Mouse (Mus musculus): ENCODE measurements around the gene Rere. TPM values are rescaled to one million over a fixed set of nuclear protein-coding genes. Genes with fewer than 3 reads are reported as not detected.
A peak's percentile ranks its signal among the peaks of the same experiment; 100 is the strongest.

The Rere gene
- polyA plus RNA-seq, 1 experiment from 2014 or later = 44.4 TPM

- peak overlapping the region; percentile 75 for H3K4me3 ChIP-seq (replicated peaks; ENCODE audit: low read length)
- 27% methylated on average over 5 of the region's 5 CpGs for WGBS
- H3K27ac ChIP-seq = no peak overlapping the region
- ATAC-seq (ENCODE audit: low FRiP score) = no peak
- peak overlapping the region; percentile 84 for H3K9ac ChIP-seq
- peak overlapping the region; percentile 84 for H3K4me2 ChIP-seq (replicated peaks)
- no peak for DNase-seq (ENCODE audit: low spot score)
- H3K4me1 ChIP-seq (replicated peaks; ENCODE audit: control insufficient read depth, insufficient read depth, low read length) = peaks cover 19% of the 10 kb centered on the region
- H3K36me3 ChIP-seq (replicated peaks; ENCODE audit: control insufficient read depth, insufficient read depth) = peaks cover 38% of the 10 kb centered on the region
- H3K27me3 ChIP-seq (ENCODE audit: control insufficient read depth, insufficient read depth, low read length) = no peaks in the 10 kb centered on the region
- H3K9me3 ChIP-seq (ENCODE audit: control insufficient read depth, low read length) = no peaks in the 10 kb centered on the region
These were observed 42.4 kb upstream of the Rere start for GRCm38 (mm10) chr4:150239087-150239480.

- ATAC-seq (ENCODE audit: low FRiP score) = no peak
- Histone ChIP-seq H3K9me3 (ENCODE audit: control insufficient read depth, low read length) (no peaks in the 10 kb centered on the region), H3K4me3 (replicated peaks; ENCODE audit: low read length) (peak overlapping the region; percentile 75; the same call in 1 of the 2 replicates), H3K4me2 (replicated peaks) (peak overlapping the region; percentile 84), H3K27me3 (ENCODE audit: control insufficient read depth, insufficient read depth, low read length) (no peaks in the 10 kb centered on the region), H3K9ac (peak overlapping the region; percentile 84; the same call in 1 of the 2 replicates), H3K4me1 (replicated peaks; ENCODE audit: control insufficient read depth, insufficient read depth, low read length) (peaks cover 19% of the 10 kb centered on the region), H3K27ac (no peak overlapping the region), H3K36me3 (replicated peaks; ENCODE audit: control insufficient read depth, insufficient read depth) (peaks cover 42% of the 10 kb centered on the region)
- no peak for DNase-seq (ENCODE audit: low spot score)
- WGBS = 40% methylated on average over 6 of the region's 6 CpGs
These were observed 41.9 kb upstream of the Rere start for GRCm38 (mm10) chr4:150239503-150239902.

GRCm38 (mm10) chr4:150239951-150240368, 41.5 kb upstream of the Rere start:
- WGBS = 8% methylated on average over 6 of the region's 6 CpGs
- Histone ChIP-seq H3K9ac (no peak overlapping the region), H3K4me3 (replicated peaks; ENCODE audit: low read length) (peak overlapping the region; percentile 75; the same call in 1 of the 2 replicates), H3K9me3 (ENCODE audit: control insufficient read depth, low read length) (no peaks in the 10 kb centered on the region), H3K27ac (no peak overlapping the region), H3K4me2 (replicated peaks) (peak overlapping the region; percentile 84), H3K36me3 (replicated peaks; ENCODE audit: control insufficient read depth, insufficient read depth) (peaks cover 47% of the 10 kb centered on the region), H3K27me3 (ENCODE audit: control insufficient read depth, insufficient read depth, low read length) (no peaks in the 10 kb centered on the region), H3K4me1 (replicated peaks; ENCODE audit: control insufficient read depth, insufficient read depth, low read length) (peaks cover 19% of the 10 kb centered on the region)
- peak; percentile 96 for DNase-seq (ENCODE audit: low spot score)
- no peak for ATAC-seq (ENCODE audit: low FRiP score)

GRCm38 (mm10) chr4:150240381-150240886, 41.0 kb upstream of the Rere start:
- Histone ChIP-seq H3K36me3 (replicated peaks; ENCODE audit: control insufficient read depth, insufficient read depth) (peaks cover 52% of the 10 kb centered on the region), H3K4me3 (replicated peaks; ENCODE audit: low read length) (no peak overlapping the region), H3K9me3 (ENCODE audit: control insufficient read depth, low read length) (no peaks in the 10 kb centered on the region), H3K27me3 (ENCODE audit: control insufficient read depth, insufficient read depth, low read length) (no peaks in the 10 kb centered on the region), H3K9ac (no peak overlapping the region), H3K4me1 (replicated peaks; ENCODE audit: control insufficient read depth, insufficient read depth, low read length) (peaks cover 19% of the 10 kb centered on the region), H3K27ac (no peak overlapping the region), H3K4me2 (replicated peaks) (no peak overlapping the region)
- no peak for DNase-seq (ENCODE audit: low spot score)
- ATAC-seq (ENCODE audit: low FRiP score) = no peak
- WGBS = 88% methylated on average over 1 of the region's 1 CpGs

GRCm38 (mm10) chr4:150241708-150242107, 39.7 kb upstream of the Rere start:
- H3K4me2 ChIP-seq (replicated peaks) = no peak overlapping the region
- no peak for DNase-seq (ENCODE audit: low spot score)
- no peaks in the 10 kb centered on the region for H3K27me3 ChIP-seq (ENCODE audit: control insufficient read depth, insufficient read depth, low read length)
- no peak overlapping the region for H3K9ac ChIP-seq
- peaks cover 64% of the 10 kb centered on the region for H3K36me3 ChIP-seq (replicated peaks; ENCODE audit: control insufficient read depth, insufficient read depth)
- H3K9me3 ChIP-seq (ENCODE audit: control insufficient read depth, low read length) = no peaks in the 10 kb centered on the region
- no peak for ATAC-seq (ENCODE audit: low FRiP score)
- no peak overlapping the region for H3K4me3 ChIP-seq (replicated peaks; ENCODE audit: low read length)
- H3K4me1 ChIP-seq (replicated peaks; ENCODE audit: control insufficient read depth, insufficient read depth, low read length) = peaks cover 15% of the 10 kb centered on the region
- WGBS = 59% methylated on average over 4 of the region's 4 CpGs
- peak overlapping the region; percentile 17; the same call in 1 of the 2 replicates for H3K27ac ChIP-seq

GRCm38 (mm10) chr4:150242745-150243144, 38.7 kb upstream of the Rere start:
- Histone ChIP-seq H3K36me3 (replicated peaks; ENCODE audit: control insufficient read depth, insufficient read depth) (peaks cover 75% of the 10 kb centered on the region), H3K4me2 (replicated peaks) (no peak overlapping the region), H3K9ac (no peak overlapping the region), H3K27me3 (ENCODE audit: control insufficient read depth, insufficient read depth, low read length) (no peaks in the 10 kb centered on the region), H3K4me3 (replicated peaks; ENCODE audit: low read length) (no peak overlapping the region), H3K9me3 (ENCODE audit: control insufficient read depth, low read length) (no peaks in the 10 kb centered on the region), H3K4me1 (replicated peaks; ENCODE audit: control insufficient read depth, insufficient read depth, low read length) (peaks cover 15% of the 10 kb centered on the region), H3K27ac (no peak overlapping the region)
- DNase-seq (ENCODE audit: low spot score) = no peak
- 80% methylated on average over 5 of the region's 5 CpGs for WGBS
- ATAC-seq (ENCODE audit: low FRiP score) = no peak

GRCm38 (mm10) chr4:150245876-150246275, 35.6 kb upstream of the Rere start:
- 83% methylated on average over 2 of the region's 2 CpGs for WGBS
- Histone ChIP-seq H3K9ac (no peak overlapping the region), H3K36me3 (replicated peaks; ENCODE audit: control insufficient read depth, insufficient read depth) (peaks cover 87% of the 10 kb centered on the region), H3K9me3 (ENCODE audit: control insufficient read depth, low read length) (no peaks in the 10 kb centered on the region), H3K27ac (no peak overlapping the region), H3K4me1 (replicated peaks; ENCODE audit: control insufficient read depth, insufficient read depth, low read length) (peaks cover 8% of the 10 kb centered on the region), H3K4me3 (replicated peaks; ENCODE audit: low read length) (no peak overlapping the region), H3K27me3 (ENCODE audit: control insufficient read depth, insufficient read depth, low read length) (no peaks in the 10 kb centered on the region), H3K4me2 (replicated peaks) (no peak overlapping the region)
- DNase-seq (ENCODE audit: low spot score) (no peak), ATAC-seq (ENCODE audit: low FRiP score) (no peak)

- WGBS = 63% methylated on average over 5 of the region's 5 CpGs
- H3K4me2 ChIP-seq (replicated peaks) = no peak overlapping the region
- DNase-seq (ENCODE audit: low spot score) (peak; percentile 79), ATAC-seq (ENCODE audit: low FRiP score) (no peak)
- no peak overlapping the region for H3K27ac ChIP-seq
- no peak overlapping the region for H3K4me3 ChIP-seq (replicated peaks; ENCODE audit: low read length)
- H3K36me3 ChIP-seq (replicated peaks; ENCODE audit: control insufficient read depth, insufficient read depth) = peaks cover 65% of the 10 kb centered on the region
- H3K27me3 ChIP-seq (ENCODE audit: control insufficient read depth, insufficient read depth, low read length) = no peaks in the 10 kb centered on the region
- no peak overlapping the region for H3K9ac ChIP-seq
- no peaks in the 10 kb centered on the region for H3K9me3 ChIP-seq (ENCODE audit: control insufficient read depth, low read length)
- peaks cover 18% of the 10 kb centered on the region for H3K4me1 ChIP-seq (replicated peaks; ENCODE audit: control insufficient read depth, insufficient read depth, low read length)
These were observed 33.4 kb upstream of the Rere start for GRCm38 (mm10) chr4:150248009-150248408.

- H3K36me3 ChIP-seq (replicated peaks; ENCODE audit: control insufficient read depth, insufficient read depth) = peaks cover 56% of the 10 kb centered on the region
These were observed 32.5 kb upstream of the Rere start for GRCm38 (mm10) chr4:150248917-150249316.

More at GRCm38 (mm10) chr4:150248917-150249316, 32.5 kb upstream of the Rere start:
- H3K27ac ChIP-seq = no peak overlapping the region
- H3K4me2 ChIP-seq (replicated peaks) = no peak overlapping the region
- H3K4me1 ChIP-seq (replicated peaks; ENCODE audit: control insufficient read depth, insufficient read depth, low read length) = peaks cover 18% of the 10 kb centered on the region
- H3K4me3 ChIP-seq (replicated peaks; ENCODE audit: low read length) = no peak overlapping the region
- no peaks in the 10 kb centered on the region for H3K27me3 ChIP-seq (ENCODE audit: control insufficient read depth, insufficient read depth, low read length)
- ATAC-seq (ENCODE audit: low FRiP score) (no peak), DNase-seq (ENCODE audit: low spot score) (no peak)
- no peaks in the 10 kb centered on the region for H3K9me3 ChIP-seq (ENCODE audit: control insufficient read depth, low read length)
- no peak overlapping the region for H3K9ac ChIP-seq
- 84% methylated on average over 5 of the region's 5 CpGs for WGBS
